Mouse (Mus musculus) ES-E14 (cell line): ENCODE data around the gene Tacc2.

ENCODE experiments used
- MAFK ChIP-seq: IDR thresholded peaks from 2 replicates; pipeline ENCODE4 v1.6.1; 2014; ENCODE audit warnings: mild to moderate bottlenecking, low read depth, low read length, inconsistent platforms; ENCODE audit not compliant: insufficient read depth
- ZC3H11A ChIP-seq: IDR thresholded peaks from 2 replicates; pipeline ENCODE4 v1.6.1; 2012; ENCODE audit warnings: low read depth, mild to moderate bottlenecking, inconsistent platforms, low read length, borderline replicate concordance

DNA sequence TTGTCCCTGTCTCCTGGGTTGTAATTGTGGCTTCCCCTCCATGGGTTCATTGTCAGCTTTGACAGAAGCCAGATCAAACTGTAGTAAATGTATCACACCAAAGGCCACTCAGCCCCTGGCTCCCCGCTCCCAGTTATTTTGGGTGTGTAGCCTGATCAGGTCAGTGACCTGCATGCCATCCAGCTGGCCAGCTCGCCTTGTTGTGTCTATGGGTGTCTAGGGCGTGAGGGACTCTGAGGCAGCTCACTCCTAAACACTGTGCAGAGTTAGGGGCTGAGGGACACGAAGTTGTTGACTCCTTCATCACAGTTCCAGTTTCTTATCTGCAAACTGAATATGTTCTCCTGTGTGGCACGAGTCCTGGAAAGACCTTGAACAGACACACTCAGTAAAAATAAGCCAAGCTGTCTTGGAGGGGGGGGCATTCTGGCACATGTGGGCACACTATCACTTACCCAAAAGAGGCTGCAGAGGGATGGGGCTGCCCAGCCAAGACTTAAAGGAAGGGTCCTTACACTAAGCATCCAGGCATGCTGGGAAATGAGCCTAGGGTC lies 203.7 kb downstream of the Tacc2 start:
- TF ChIP-seq MAFK (no peak), ZC3H11A (no peak)
